Mouse (Mus musculus) limb, embryonic 14.5 days (tissue): ENCODE data around the gene Plpp7. TPM values are rescaled to one million over a fixed set of nuclear protein-coding genes. Genes with fewer than 3 reads are reported as not detected.

Source experiments
- ATAC-seq: fragments of 200-750 bp; cut with Nextera tagmentation; 2 replicates; pipeline ENCODE4 v1.8.0; 2017; ENCODE audit warnings: low read depth, moderate number of reproducible peaks, moderate TSS enrichment; ENCODE audit not compliant: low FRiP score
- DNase-seq: peaks from one replicate; pipeline ENCODE4 v3.0.0-alpha.2; 2015; ENCODE audit warnings: low spot score
- H3K27ac ChIP-seq: fragments of 300-500 bp; sonication (generic); replicated peaks from 2 replicates; pipeline ENCODE4 v1.5.1; 2014; ENCODE audit warnings: low read depth, mild to moderate bottlenecking, low read length, moderate library complexity, mixed read lengths
- H3K27me3 ChIP-seq: fragments of 300-500 bp; sonication (generic); 2 replicates; pipeline ENCODE4 v1.6.1; 2014; ENCODE audit warnings: low read length, mixed read lengths; ENCODE audit not compliant: control insufficient read depth, insufficient read depth
- H3K36me3 ChIP-seq: fragments of 300-500 bp; sonication (generic); 2 replicates; pipeline ENCODE4 v1.6.1; 2014; ENCODE audit warnings: mild to moderate bottlenecking, low read length, moderate library complexity, mixed read lengths; ENCODE audit not compliant: control insufficient read depth, insufficient read depth
- H3K4me1 ChIP-seq: fragments of 300-500 bp; sonication (generic); 2 replicates; pipeline ENCODE4 v1.6.1; 2014; ENCODE audit warnings: antibody characterized with exemption, low read length, mixed read lengths; ENCODE audit not compliant: control insufficient read depth, insufficient read depth
- H3K4me2 ChIP-seq: fragments of 300-500 bp; sonication (generic); replicated peaks from 2 replicates; pipeline ENCODE4 v1.6.1; 2014; ENCODE audit warnings: low read depth, mild to moderate bottlenecking, low read length, moderate library complexity; ENCODE audit not compliant: severe bottlenecking
- H3K4me3 ChIP-seq: fragments of 300-500 bp; sonication (generic); replicated peaks from 2 replicates; pipeline ENCODE4 v1.5.1; 2014; ENCODE audit warnings: low read length
- H3K9ac ChIP-seq: fragments of 300-500 bp; sonication (generic); 2 replicates; pipeline ENCODE4 v1.6.1; 2014; ENCODE audit warnings: mild to moderate bottlenecking, low read depth, low read length, moderate library complexity; ENCODE audit not compliant: severe bottlenecking
- H3K9me3 ChIP-seq: fragments of 300-500 bp; sonication (generic); 2 replicates; pipeline ENCODE4 v1.6.1; 2016; ENCODE audit warnings: low read length; ENCODE audit not compliant: control insufficient read depth
- POLR2A ChIP-seq: fragments of 200-500 bp; IDR thresholded peaks from 2 replicates; pipeline ENCODE4 v1.8.0; 2012; ENCODE audit warnings: inconsistent platforms, mild to moderate bottlenecking, moderate library complexity, borderline replicate concordance; ENCODE audit not compliant: insufficient read depth, insufficient read length; ENCODE audit errors: extremely low read depth
- WGBS: fragments of 180-500 bp; shearing (Covaris S2); extraction: QIAGEN DNeasy Blood & Tissue Kit; methylation state at CpG from one replicate; pipeline ENCODE4 v1.1.7; 2014; 5-methylcytosine and 5-hydroxymethylcytosine counted together
- polyA plus RNA-seq, 2 experiments: library from polyadenylated mRNA; depleted of rRNA in 1 of 2; stranded (reverse) in 1 of 2; unstranded in 1 of 2; fragments of >200 nt; fragmentation: Nextera tagmentation in 1 of 2; extraction: Ambion mirVana in 1 of 2; gene quantifications; 2 replicates each; pipeline versions ENCODE4 v1.2.1 to v1.2.3; 2012 to 2014

Gene Plpp7
- polyA plus RNA-seq, 2 experiments: 10.0 to 11.7 TPM

DNA sequence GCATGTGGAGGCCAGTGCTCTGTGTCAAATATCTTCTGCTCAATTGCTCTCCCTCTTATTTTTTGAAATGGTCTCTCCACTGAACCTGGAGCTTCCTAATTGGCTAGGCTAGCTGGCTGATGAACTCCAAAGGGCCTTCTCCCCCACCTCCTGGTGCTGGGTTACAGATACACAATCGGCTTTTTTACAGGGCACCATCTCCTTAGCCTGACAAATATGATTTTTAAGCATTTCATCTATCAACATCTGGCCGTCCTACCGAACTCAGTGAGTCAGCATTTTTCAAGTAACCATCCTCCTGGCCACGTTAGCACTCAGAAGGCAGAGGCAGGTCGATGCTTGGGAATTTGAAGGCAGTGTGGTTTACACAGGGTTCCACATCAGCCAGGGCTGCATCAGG lies 49.3 kb downstream of the Plpp7 start:
- Histone ChIP-seq H3K36me3 (no peaks in the 10 kb centered on the region), H3K4me3 (no peak overlapping the region)
- WGBS: 78% methylated on average over 5 of the region's 5 CpGs

DNA sequence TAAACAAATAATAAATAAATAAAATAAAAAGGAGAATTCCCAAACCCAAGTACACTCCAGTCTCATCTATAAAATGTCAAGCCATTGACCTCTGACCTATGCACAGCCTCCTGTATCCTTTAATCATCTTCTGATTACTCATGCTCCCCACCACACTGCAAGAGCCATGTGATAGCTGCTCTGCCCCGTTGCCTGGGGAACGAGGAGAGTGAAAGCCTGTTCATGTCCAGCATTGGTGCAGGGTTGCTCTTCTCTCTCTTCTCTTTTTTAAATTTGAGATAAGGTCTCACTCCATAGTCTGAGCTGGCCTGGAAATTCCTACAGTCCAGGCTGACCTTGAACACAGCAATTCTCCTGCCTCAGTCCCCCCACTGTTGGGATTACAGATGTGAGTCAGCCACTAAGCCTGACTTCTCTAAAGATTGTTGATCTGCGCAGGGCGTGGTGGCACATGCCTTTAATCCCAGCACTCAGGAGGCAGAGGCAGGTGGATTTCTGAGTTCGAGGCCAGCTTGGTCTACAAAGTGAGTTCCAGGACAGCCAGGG lies 51.4 kb downstream of the Plpp7 start:
- no peak for ATAC-seq
- H3K9me3 ChIP-seq: no peaks in the 10 kb centered on the region
- no peaks in the 10 kb centered on the region for H3K36me3 ChIP-seq
- no peak overlapping the region for H3K27ac ChIP-seq
- no peak overlapping the region for H3K4me3 ChIP-seq
- no peak for TF ChIP-seq POLR2A
- DNase-seq: no peak
- H3K4me2 ChIP-seq: no peak overlapping the region
- H3K27me3 ChIP-seq: no peaks in the 10 kb centered on the region
- no peaks in the 10 kb centered on the region for H3K4me1 ChIP-seq
- no peak overlapping the region for H3K9ac ChIP-seq
- WGBS: 71% methylated on average over 5 of the region's 5 CpGs

More for the DNA sequence above, 49.3 kb downstream of the Plpp7 start:
- DNase-seq (no peak), ATAC-seq (no peak)
- Histone ChIP-seq H3K27ac (no peak overlapping the region), H3K9ac (no peak overlapping the region), H3K9me3 (no peaks in the 10 kb centered on the region), H3K4me1 (no peaks in the 10 kb centered on the region), H3K27me3 (no peaks in the 10 kb centered on the region), H3K4me2 (no peak overlapping the region)
- TF ChIP-seq POLR2A: no peak

DNA sequence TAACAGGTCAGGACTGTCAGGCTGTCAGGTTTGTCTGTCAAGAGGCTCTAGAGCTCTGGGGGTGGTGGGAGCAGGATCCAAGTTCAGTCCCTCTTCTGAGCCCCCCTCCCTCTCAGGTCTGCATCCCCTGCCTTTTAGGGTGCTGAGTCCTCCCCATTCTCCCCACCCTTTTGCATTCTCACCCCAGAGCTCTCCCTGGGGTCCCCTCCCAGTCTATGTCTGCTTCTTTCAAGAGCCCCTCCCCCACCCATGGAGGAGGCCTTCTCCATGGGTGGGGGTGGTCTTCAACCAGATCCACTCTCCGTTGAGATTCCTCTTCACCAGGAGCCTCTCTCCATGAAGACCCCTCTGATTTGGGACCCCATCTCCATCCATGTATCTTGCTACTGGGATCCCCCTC lies 54.8 kb downstream of the Plpp7 start:
- peak overlapping the region; percentile 79 for H3K4me3 ChIP-seq
- H3K4me2 ChIP-seq: peak overlapping the region; percentile 96
- no peaks in the 10 kb centered on the region for H3K9me3 ChIP-seq
- H3K27me3 ChIP-seq: no peaks in the 10 kb centered on the region
- peak overlapping the region; percentile 99 for H3K27ac ChIP-seq
- peak overlapping the region; percentile 99 for H3K9ac ChIP-seq
- TF ChIP-seq POLR2A: no peak
- no peak for DNase-seq
- no peak for ATAC-seq
- WGBS: 9% methylated on average over 1 of the region's 1 CpGs
- H3K36me3 ChIP-seq: no peaks in the 10 kb centered on the region
- peaks cover 30% of the 10 kb centered on the region for H3K4me1 ChIP-seq

DNA sequence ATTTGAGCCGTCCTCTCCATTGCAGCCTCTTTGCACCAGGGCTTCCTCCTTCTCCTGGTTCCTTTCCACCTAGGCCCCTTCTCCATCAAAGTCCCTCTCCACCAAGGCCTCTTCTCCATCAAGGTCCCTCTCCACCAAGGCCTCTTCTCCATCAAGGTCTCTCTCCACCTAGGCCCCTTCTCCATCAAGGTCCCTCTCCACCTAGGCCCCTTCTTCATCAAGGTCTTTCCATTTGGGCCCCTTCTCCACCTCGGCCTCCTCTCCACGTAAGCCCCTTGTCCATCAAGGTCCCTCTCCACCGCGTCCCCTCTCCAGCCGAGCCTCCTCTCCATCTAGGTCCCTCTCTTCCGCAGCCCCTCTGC lies 55.2 kb downstream of the Plpp7 start:
- WGBS: 5% methylated on average over 7 of the region's 7 CpGs
- Histone ChIP-seq H3K27ac (peak overlapping the region; percentile 99), H3K9me3 (no peaks in the 10 kb centered on the region), H3K4me1 (peaks cover 34% of the 10 kb centered on the region), H3K4me2 (peak overlapping the region; percentile 96), H3K4me3 (peak overlapping the region; percentile 79), H3K27me3 (no peaks in the 10 kb centered on the region), H3K9ac (peak overlapping the region; percentile 99), H3K36me3 (no peaks in the 10 kb centered on the region)
- DNase-seq (no peak), ATAC-seq (no peak; the same call in 1 of the 2 replicates)
- no peak for TF ChIP-seq POLR2A

DNA sequence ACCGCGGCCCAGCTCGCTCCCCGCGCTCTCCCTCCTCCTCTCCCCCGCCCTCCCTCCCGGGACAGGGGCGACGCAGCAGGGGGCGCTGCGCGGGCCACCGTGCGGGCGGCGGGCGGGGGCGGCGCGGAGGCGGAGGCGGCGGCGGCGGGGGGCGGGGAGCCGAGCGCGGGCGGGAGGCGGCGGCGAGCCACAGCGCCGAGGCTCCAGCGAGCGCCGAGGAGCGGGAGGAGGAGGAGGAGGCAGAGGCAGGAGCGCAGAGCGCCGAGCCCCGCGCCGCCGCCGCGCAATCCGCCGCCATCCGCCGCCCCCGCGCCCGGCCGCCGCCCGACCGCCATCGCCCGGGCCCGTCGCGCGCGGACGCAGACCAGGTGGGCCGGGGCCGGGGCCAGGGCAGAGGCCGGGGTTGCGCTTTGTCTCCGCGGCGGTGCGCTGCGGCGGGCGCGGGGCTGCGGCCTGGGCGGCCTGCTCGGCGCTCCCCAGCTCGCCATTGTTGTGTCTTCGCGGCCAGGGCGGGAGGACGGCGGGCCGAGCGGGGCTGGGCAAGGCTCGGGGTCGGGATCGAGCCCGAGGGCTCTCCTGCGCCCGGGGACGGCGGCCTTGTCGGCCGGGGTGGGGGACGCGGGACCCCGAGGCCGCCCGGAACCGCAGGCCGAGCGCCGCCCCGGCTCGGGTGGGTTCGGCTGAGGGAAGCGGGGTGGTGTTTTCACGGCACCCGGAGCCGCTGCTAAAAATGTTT lies 55.8 kb downstream of the Plpp7 start, which contains the start of gene Prrc2b:
Gene Prrc2b, plus strand, starts transcription at position 159 of the 736 bp plus-strand sequence.
- H3K4me3 ChIP-seq: peak within 1 kb of the TSS; percentile 79
- H3K9me3 ChIP-seq: no peaks in the 10 kb centered on the region
- ATAC-seq (peak; percentile 77), DNase-seq (no peak)
- H3K36me3 ChIP-seq: no peaks in the 10 kb centered on the region
- under 1% methylated on average over 79 of the region's 117 CpGs for WGBS
- 0 out of 2 replicates have a peak, but pooled peaks have one; percentile 47 for TF ChIP-seq POLR2A
- peak within 1 kb of the TSS; percentile 96 for H3K4me2 ChIP-seq
- H3K9ac ChIP-seq: peak within 1 kb of the TSS; percentile 99
- peaks cover 39% of the 10 kb centered on the region for H3K4me1 ChIP-seq
- H3K27me3 ChIP-seq: no peaks in the 10 kb centered on the region
- peak within 1 kb of the TSS; percentile 99 for H3K27ac ChIP-seq
